Mouse (Mus musculus) kidney, postnatal 0 days (tissue): ENCODE measurements around the gene Dpyd. TPM values are rescaled to one million over a fixed set of nuclear protein-coding genes. Genes with fewer than 3 reads are reported as not detected.

Experiments used
- ATAC-seq: fragments of 200-750 bp; cut with Nextera tagmentation; replicated peaks from 2 replicates; pipeline ENCODE4 v1.8.0; 2017; ENCODE audit warnings: low read depth, moderate number of reproducible peaks, moderate TSS enrichment, moderate library complexity; ENCODE audit not compliant: low FRiP score
- DNase-seq: peaks from one replicate; pipeline ENCODE4 v3.0.0-alpha.2; 2016; ENCODE audit warnings: low spot score
- H3K27ac ChIP-seq: fragments of 300-500 bp; sonication (generic); 2 replicates; pipeline ENCODE4 v1.5.1; 2014; ENCODE audit warnings: mild to moderate bottlenecking
- H3K27me3 ChIP-seq: fragments of 300-500 bp; sonication (generic); 2 replicates; pipeline ENCODE4 v1.6.1; 2014; ENCODE audit warnings: low read length, mixed read lengths; ENCODE audit not compliant: insufficient read depth
- H3K36me3 ChIP-seq: fragments of 300-500 bp; sonication (generic); 2 replicates; pipeline ENCODE4 v1.6.1; 2014; ENCODE audit warnings: low read length, mixed read lengths; ENCODE audit not compliant: insufficient read depth
- H3K4me1 ChIP-seq: fragments of 300-500 bp; sonication (generic); replicated peaks from 2 replicates; pipeline ENCODE4 v1.6.1; 2014; ENCODE audit warnings: antibody characterized with exemption, low read length, mixed read lengths; ENCODE audit not compliant: insufficient read depth
- H3K4me2 ChIP-seq: fragments of 300-500 bp; sonication (generic); 2 replicates; pipeline ENCODE4 v1.6.1; 2014; ENCODE audit warnings: mild to moderate bottlenecking, low read length, moderate library complexity, mixed read lengths
- H3K4me3 ChIP-seq: fragments of 300-500 bp; sonication (generic); replicated peaks from 2 replicates; pipeline ENCODE4 v1.5.1; 2014; ENCODE audit warnings: low read depth, low read length
- H3K9ac ChIP-seq: fragments of 300-500 bp; sonication (generic); 2 replicates; pipeline ENCODE4 v1.6.1; 2014; ENCODE audit warnings: low read depth, low read length
- H3K9me3 ChIP-seq: fragments of 300-500 bp; sonication (generic); replicated peaks from 2 replicates; pipeline ENCODE4 v1.6.1; 2016; ENCODE audit warnings: low read length, inconsistent platforms, mixed read lengths
- CTCF ChIP-seq: IDR thresholded peaks from 2 replicates; pipeline ENCODE4 v1.5.1; 2016; ENCODE audit warnings: antibody characterized with exemption, low read depth, mild to moderate bottlenecking, moderate library complexity
- WGBS: fragments of 180-500 bp; shearing (Covaris S2); extraction: QIAGEN DNeasy Blood & Tissue Kit; methylation state at CpG from one replicate; pipeline ENCODE4 v1.1.7; 2014; 5-methylcytosine and 5-hydroxymethylcytosine counted together
- polyA plus RNA-seq: library from polyadenylated mRNA; unstranded; fragments of >200 nt; fragmentation: Nextera tagmentation; extraction: Ambion mirVana; gene quantifications from 2 replicates; pipeline ENCODE4 v1.2.1, GENCODE M21; 2015

The Dpyd gene
- polyA plus RNA-seq, 1 experiment from 2014 or later: 3.9 TPM

- peak; percentile 8 for DNase-seq
- ATAC-seq: no peak
- 71% methylated on average over 10 of the region's 10 CpGs for WGBS
Observed at GRCm38 (mm10) chr3:118869113-118870107, 307.5 kb downstream of the Dpyd start.

GRCm38 (mm10) chr3:118875871-118876270, 313.9 kb downstream of the Dpyd start:
- H3K27me3 ChIP-seq: no peaks in the 10 kb centered on the region
- H3K9ac ChIP-seq: no peak overlapping the region
- H3K27ac ChIP-seq: no peak overlapping the region
- TF ChIP-seq CTCF: no peak
- 85% methylated on average over 2 of the region's 2 CpGs for WGBS
- no peak for DNase-seq
- no peaks in the 10 kb centered on the region for H3K36me3 ChIP-seq
- H3K4me1 ChIP-seq: no peaks in the 10 kb centered on the region
- H3K4me2 ChIP-seq: no peak overlapping the region
- no peak overlapping the region for H3K4me3 ChIP-seq
- H3K9me3 ChIP-seq: no peaks in the 10 kb centered on the region
- no peak for ATAC-seq

More at GRCm38 (mm10) chr3:118869113-118870107, 307.5 kb downstream of the Dpyd start:
- Histone ChIP-seq H3K9me3 (no peaks in the 10 kb centered on the region), H3K4me1 (no peaks in the 10 kb centered on the region), H3K36me3 (no peaks in the 10 kb centered on the region), H3K4me2 (no peak overlapping the region), H3K27ac (no peak overlapping the region), H3K4me3 (no peak overlapping the region), H3K27me3 (no peaks in the 10 kb centered on the region), H3K9ac (no peak overlapping the region)
- TF ChIP-seq CTCF: no peak

GRCm38 (mm10) chr3:118899036-118899435, 337.1 kb downstream of the Dpyd start:
- H3K9ac ChIP-seq: no peak overlapping the region
- H3K9me3 ChIP-seq: no peaks in the 10 kb centered on the region
- DNase-seq (no peak), ATAC-seq (no peak)
- H3K4me1 ChIP-seq: no peaks in the 10 kb centered on the region
- WGBS: 91% methylated on average over 11 of the region's 11 CpGs
- no peak for TF ChIP-seq CTCF
- no peak overlapping the region for H3K27ac ChIP-seq
- no peak overlapping the region for H3K4me2 ChIP-seq
- no peak overlapping the region for H3K4me3 ChIP-seq
- H3K36me3 ChIP-seq: no peaks in the 10 kb centered on the region
- H3K27me3 ChIP-seq: no peaks in the 10 kb centered on the region

- Histone ChIP-seq H3K9ac (no peak overlapping the region), H3K4me1 (no peaks in the 10 kb centered on the region)
- 87% methylated on average over 2 of the region's 2 CpGs for WGBS
Observed at GRCm38 (mm10) chr3:118991312-118991711, 429.4 kb downstream of the Dpyd start.

GRCm38 (mm10) chr3:118991793-118992192, 429.9 kb downstream of the Dpyd start:
- H3K4me2 ChIP-seq: no peak overlapping the region
- 74% methylated on average over 4 of the region's 4 CpGs for WGBS
- no peaks in the 10 kb centered on the region for H3K36me3 ChIP-seq
- ATAC-seq: no peak
- peak; percentile 56 for TF ChIP-seq CTCF
- H3K27me3 ChIP-seq: no peaks in the 10 kb centered on the region
- H3K27ac ChIP-seq: no peak overlapping the region
- DNase-seq: peak; percentile 34
- no peak overlapping the region for H3K9ac ChIP-seq
- H3K4me1 ChIP-seq: no peaks in the 10 kb centered on the region
- H3K9me3 ChIP-seq: no peaks in the 10 kb centered on the region
- H3K4me3 ChIP-seq: no peak overlapping the region

More at GRCm38 (mm10) chr3:118991312-118991711, 429.4 kb downstream of the Dpyd start:
- Histone ChIP-seq H3K4me3 (no peak overlapping the region), H3K4me2 (no peak overlapping the region), H3K27me3 (no peaks in the 10 kb centered on the region), H3K36me3 (no peaks in the 10 kb centered on the region), H3K9me3 (no peaks in the 10 kb centered on the region), H3K27ac (no peak overlapping the region)
- 0 out of 2 replicates have a peak, but pooled peaks have one; percentile 15 for TF ChIP-seq CTCF
- DNase-seq (no peak), ATAC-seq (no peak)

- no peaks in the 10 kb centered on the region for H3K27me3 ChIP-seq
- H3K4me3 ChIP-seq: no peak overlapping the region
- H3K9ac ChIP-seq: no peak overlapping the region
- H3K9me3 ChIP-seq: no peaks in the 10 kb centered on the region
- TF ChIP-seq CTCF: no peak
- 73% methylated on average over 7 of the region's 7 CpGs for WGBS
- no peaks in the 10 kb centered on the region for H3K36me3 ChIP-seq
- no peaks in the 10 kb centered on the region for H3K4me1 ChIP-seq
- H3K27ac ChIP-seq: no peak overlapping the region
- DNase-seq: no peak
- no peak for ATAC-seq
- no peak overlapping the region for H3K4me2 ChIP-seq
Observed at GRCm38 (mm10) chr3:119021255-119021654, 459.3 kb downstream of the Dpyd start.
